13 mouse cellular contexts compared by ENCODE assay signal in genomic region chr19:42937544-42937943, GRCm38 (mm10).
DNase-seq lines count a peak whose midpoint lies in the region; ATAC-seq lines count a peak whose summit lies in the region.
"Had no signal": no experiment of that assay in that cellular context is flagged by ENCODE, and none has a peak within 500 bp of the region (broad histone marks: within the 10 kb centered on the region; RNA-seq: fewer than 3 reads in every experiment).

No protein-coding gene starts in this region.

- H3K4me2 ChIP-seq in kidney, embryonic 16.5 days (replicated peaks; ENCODE audit: low read depth, low read length): no peak overlapping the region
- peak overlapping the region; percentile 32 for H3K4me2 ChIP-seq in limb, embryonic 12.5 days
- H3K4me2 ChIP-seq: hindbrain, embryonic 14.5 days; liver, embryonic 15.5 days had no signal

- peaks cover 7% of the 10 kb centered on the region for H3K9me3 ChIP-seq in kidney, embryonic 16.5 days (ENCODE audit: low read length)
- peaks cover 14% of the 10 kb centered on the region for H3K9me3 ChIP-seq in limb, embryonic 12.5 days
- H3K9me3 ChIP-seq: liver, embryonic 15.5 days had no signal

- H3K4me1 ChIP-seq in kidney, embryonic 16.5 days (ENCODE audit: insufficient read depth, low read length): peaks cover 11% of the 10 kb centered on the region
- H3K4me1 ChIP-seq in limb, embryonic 12.5 days (replicated peaks): peaks cover 45% of the 10 kb centered on the region
- H3K4me1 ChIP-seq: liver, embryonic 15.5 days had no signal

- 0 out of 2 replicates have a peak overlapping the region, but pooled peaks have one; percentile 8 for H3K27ac ChIP-seq in kidney, embryonic 16.5 days (ENCODE audit: low read length)
- H3K27ac ChIP-seq in limb, embryonic 12.5 days: peak overlapping the region; percentile 82
- H3K27ac ChIP-seq: hindbrain, embryonic 14.5 days; liver, embryonic 15.5 days had no signal

- H3K4me3 ChIP-seq in kidney, embryonic 16.5 days (ENCODE audit: low read length): no peak overlapping the region
- H3K4me3 ChIP-seq in limb, embryonic 12.5 days (replicated peaks): no peak overlapping the region
- H3K4me3 ChIP-seq: liver, embryonic 15.5 days had no signal

- no peaks in the 10 kb centered on the region for H3K36me3 ChIP-seq in kidney, embryonic 16.5 days (ENCODE audit: insufficient read depth, low read length)
- peaks cover 5% of the 10 kb centered on the region; the same call in 1 of the 2 replicates for H3K36me3 ChIP-seq in limb, embryonic 12.5 days
- H3K36me3 ChIP-seq: liver, embryonic 15.5 days had no signal

- no peak for ATAC-seq in kidney, embryonic 16.5 days (ENCODE audit: low FRiP score, low TSS enrichment)
- ATAC-seq in limb, embryonic 12.5 days (ENCODE audit: insufficient number of reproducible peaks, insufficient read depth, low FRiP score, low TSS enrichment, low read depth): no peak
- no peak for ATAC-seq in megakaryocyte-erythroid progenitor cell, adult 5-6 weeks (replicated peaks; ENCODE audit: low FRiP score, low TSS enrichment, poor library complexity, severe bottlenecking)
- ATAC-seq: Patski had no signal

- H3K9ac ChIP-seq in kidney, embryonic 16.5 days (replicated peaks; ENCODE audit: low read length): no peak overlapping the region
- no peak overlapping the region for H3K9ac ChIP-seq in limb, embryonic 12.5 days (replicated peaks)
- H3K9ac ChIP-seq: hindbrain, embryonic 14.5 days; liver, embryonic 15.5 days had no signal

- no peak for DNase-seq in kidney, postnatal 25 days
- DNase-seq in R1 (ENCODE audit: low read depth, low spot score): peak; percentile 2
- DNase-seq in embryo, embryonic 9.5 days (ENCODE audit: extremely low spot score): peak; percentile 21
- DNase-seq in c-Kit-positive CD71-positive TER-119-positive erythroid progenitor cells, embryonic 14.5 days (ENCODE audit: low spot score): no peak
- DNase-seq: cerebellum, adult 2 months; right cerebral cortex, postnatal 14 days had no signal

- WGBS in kidney, embryonic 16.5 days: 66% methylated on average over 1 of the region's 1 CpGs
- 17% methylated on average over 1 of the region's 1 CpGs for WGBS in limb, embryonic 12.5 days

- no peaks in the 10 kb centered on the region for H3K27me3 ChIP-seq in kidney, embryonic 16.5 days (ENCODE audit: insufficient read depth, low read length)
- H3K27me3 ChIP-seq in limb, embryonic 12.5 days: no peaks in the 10 kb centered on the region
- H3K27me3 ChIP-seq: CH12.LX; liver, embryonic 15.5 days had no signal

Comparison
In these comparisons a context has a peak if more than half of its experiments do, and no peak if none do; other contexts are left out.
1. DNase-seq: peak in R1 (single experiment) and embryo, embryonic 9.5 days (single experiment); none in kidney, postnatal 25 days (0 of 2) and c-Kit-positive CD71-positive TER-119-positive erythroid progenitor cells, embryonic 14.5 days (single experiment).